14 mouse cellular contexts compared by ENCODE assay signal in genomic region chr2:77343736-77344440, GRCm38 (mm10).
DNase-seq lines count a peak whose midpoint lies in the region; ATAC-seq and TF ChIP-seq lines count a peak whose summit lies in the region.
"Had no signal": no experiment of that assay in that cellular context is flagged by ENCODE, and none has a peak within 500 bp of the region (broad histone marks: within the 10 kb centered on the region; RNA-seq: fewer than 3 reads in every experiment).

No protein-coding gene starts in this region.

- H3K9ac ChIP-seq in midbrain, embryonic 11.5 days (ENCODE audit: low read length) = no peak overlapping the region
- no peak overlapping the region for H3K9ac ChIP-seq in midbrain, embryonic 15.5 days
- no peak overlapping the region for H3K9ac ChIP-seq in stomach, postnatal 0 days (ENCODE audit: low read length)
- H3K9ac ChIP-seq: liver, embryonic 13.5 days had no signal

- H3K27me3 ChIP-seq in midbrain, embryonic 11.5 days (ENCODE audit: control insufficient read depth, insufficient read depth, low read length) = no peaks in the 10 kb centered on the region
- H3K27me3 ChIP-seq in midbrain, embryonic 15.5 days (replicated peaks) = no peaks in the 10 kb centered on the region
- H3K27me3 ChIP-seq in stomach, postnatal 0 days (ENCODE audit: control insufficient read depth, insufficient read depth, low read length) = no peaks in the 10 kb centered on the region
- H3K27me3 ChIP-seq: liver, embryonic 13.5 days had no signal

- no peak overlapping the region for H3K27ac ChIP-seq in midbrain, embryonic 11.5 days (ENCODE audit: low read depth, low read length)
- H3K27ac ChIP-seq in midbrain, embryonic 15.5 days = no peak overlapping the region
- H3K27ac ChIP-seq in stomach, postnatal 0 days (replicated peaks) = no peak overlapping the region
- H3K27ac ChIP-seq: forebrain, embryonic 10.5 days; liver, embryonic 13.5 days had no signal

- peak; percentile 26 for DNase-seq in heart, postnatal 4 days
- no peak for DNase-seq in heart, postnatal 25 days (ENCODE audit: low spot score)
- DNase-seq in midbrain, embryonic 11.5 days (ENCODE audit: low spot score, missing footprints) = peak; percentile 75
- DNase-seq in WW6 (ENCODE audit: low read depth, low spot score) = peak; percentile 48
- no peak for DNase-seq in stomach, postnatal 0 days (ENCODE audit: low spot score)
- no peak for DNase-seq in spleen, postnatal 10 days (ENCODE audit: low spot score in 2 of 2)
- DNase-seq in cerebellum, postnatal 4 days (ENCODE audit: low spot score in 2 of 2) = no peak
- DNase-seq: cerebellum, adult 11-12 months; liver, embryonic 13.5 days; right cerebral cortex, postnatal 25 days had no signal

- intact Hi-C loops in heart, postnatal 25 days (cut with DNase I) = loop anchor here (2.0 to 10.0 kb wide), 4 partner anchors 35 to 373 kb away; no protein-coding TSS in a partner anchor

- no peak overlapping the region for H3K4me3 ChIP-seq in midbrain, embryonic 11.5 days (ENCODE audit: low read depth, low read length)
- no peak overlapping the region for H3K4me3 ChIP-seq in midbrain, embryonic 15.5 days
- no peak overlapping the region for H3K4me3 ChIP-seq in stomach, postnatal 0 days (ENCODE audit: low read depth, low read length)
- H3K4me3 ChIP-seq: forebrain, embryonic 10.5 days; liver, embryonic 13.5 days; myocyte had no signal

- peak; percentile 58 for TF ChIP-seq CTCF in stomach, postnatal 0 days (IDR thresholded peaks at IDR 0.05; ENCODE audit: low read depth)

- H3K4me2 ChIP-seq in midbrain, embryonic 11.5 days = no peak overlapping the region
- H3K4me2 ChIP-seq in midbrain, embryonic 15.5 days = no peak overlapping the region
- H3K4me2 ChIP-seq in stomach, postnatal 0 days (replicated peaks; ENCODE audit: low read depth) = no peak overlapping the region
- H3K4me2 ChIP-seq: heart, embryonic 11.5 days; liver, embryonic 13.5 days had no signal

- no peaks in the 10 kb centered on the region for H3K9me3 ChIP-seq in midbrain, embryonic 11.5 days (ENCODE audit: control insufficient read depth, low read length)
- no peaks in the 10 kb centered on the region for H3K9me3 ChIP-seq in midbrain, embryonic 15.5 days
- H3K9me3 ChIP-seq in stomach, postnatal 0 days (ENCODE audit: control insufficient read depth, low read length) = no peaks in the 10 kb centered on the region
- H3K9me3 ChIP-seq: forebrain, embryonic 10.5 days; liver, embryonic 13.5 days had no signal

- no peak for TF ChIP-seq EP300 in stomach, postnatal 0 days (optimal IDR thresholded peaks at IDR 0.05)

- WGBS in midbrain, embryonic 11.5 days = 91% methylated on average over 16 of the region's 16 CpGs
- WGBS in midbrain, embryonic 15.5 days = 93% methylated on average over 16 of the region's 16 CpGs
- WGBS in stomach, postnatal 0 days = 91% methylated on average over 16 of the region's 16 CpGs

- H3K4me1 ChIP-seq in midbrain, embryonic 11.5 days (ENCODE audit: control insufficient read depth, insufficient read depth, low read length) = no peaks in the 10 kb centered on the region
- no peaks in the 10 kb centered on the region for H3K4me1 ChIP-seq in midbrain, embryonic 15.5 days
- H3K4me1 ChIP-seq in stomach, postnatal 0 days (replicated peaks; ENCODE audit: control insufficient read depth, insufficient read depth) = no peaks in the 10 kb centered on the region
- H3K4me1 ChIP-seq: forebrain, embryonic 10.5 days; liver, embryonic 13.5 days had no signal

- H3K36me3 ChIP-seq in midbrain, embryonic 11.5 days (ENCODE audit: control insufficient read depth, insufficient read depth, low read length) = no peaks in the 10 kb centered on the region
- no peaks in the 10 kb centered on the region for H3K36me3 ChIP-seq in midbrain, embryonic 15.5 days (replicated peaks)
- no peaks in the 10 kb centered on the region for H3K36me3 ChIP-seq in stomach, postnatal 0 days (ENCODE audit: control insufficient read depth, insufficient read depth, low read length)
- H3K36me3 ChIP-seq: forebrain, embryonic 10.5 days; liver, embryonic 13.5 days had no signal

- ATAC-seq in midbrain, embryonic 11.5 days (ENCODE audit: low FRiP score) = no peak
- no peak for ATAC-seq in midbrain, embryonic 15.5 days (replicated peaks)
- ATAC-seq in stomach, postnatal 0 days (ENCODE audit: low FRiP score, low TSS enrichment) = no peak

Comparison
In these comparisons a context has a peak if more than half of its experiments do, and no peak if none do; other contexts are left out.
1. DNase-seq: peak in heart, postnatal 4 days (single experiment), midbrain, embryonic 11.5 days (single experiment) and WW6 (single experiment); none in heart, postnatal 25 days (single experiment), stomach, postnatal 0 days (single experiment), spleen, postnatal 10 days (0 of 2) and cerebellum, postnatal 4 days (0 of 2).